ENCODE assay signal across 17 mouse cellular contexts in genomic region chr9:63257739-63258138, GRCm38 (mm10).
"Had no signal": no experiment of that assay in that cellular context is flagged by ENCODE, and none has a peak within 500 bp of the region (broad histone marks: within the 10 kb centered on the region; RNA-seq: fewer than 3 reads in every experiment).

No protein-coding gene starts in this region.

- H3K9me3 ChIP-seq: lung, embryonic 15.5 days; megakaryocyte, embryonic 14.5 days; midbrain, embryonic 13.5 days; midbrain, embryonic 15.5 days; neural tube, embryonic 12.5 days; stomach, embryonic 15.5 days had no signal

- H3K27me3 ChIP-seq: lung, embryonic 15.5 days; megakaryocyte, embryonic 14.5 days; midbrain, embryonic 15.5 days; neural tube, embryonic 12.5 days; stomach, embryonic 15.5 days had no signal

- H3K4me2 ChIP-seq: lung, embryonic 15.5 days; midbrain, embryonic 11.5 days; midbrain, embryonic 13.5 days; midbrain, embryonic 15.5 days; neural tube, embryonic 12.5 days; stomach, embryonic 15.5 days had no signal

- ATAC-seq: lung, postnatal 0 days; midbrain, embryonic 13.5 days; midbrain, embryonic 15.5 days had no signal

- H3K36me3 ChIP-seq: midbrain, embryonic 15.5 days; stomach, embryonic 15.5 days had no signal

- DNase-seq: lung, adult 2 months; lung, postnatal 14 days; lung, postnatal 36 days; right cerebral cortex, postnatal 14 days; thymus, adult 2 months; thymus, postnatal 25 days; thymus, postnatal 4 days had no signal

- H3K4me3 ChIP-seq: lung, embryonic 15.5 days; megakaryocyte, embryonic 14.5 days; midbrain, embryonic 13.5 days; midbrain, embryonic 15.5 days; neural tube, embryonic 12.5 days; stomach, embryonic 15.5 days had no signal

- H3K9ac ChIP-seq: lung, embryonic 15.5 days; midbrain, embryonic 13.5 days; midbrain, embryonic 15.5 days; neural tube, embryonic 12.5 days; stomach, embryonic 15.5 days had no signal

- H3K27ac ChIP-seq: lung, embryonic 15.5 days; macrophage; midbrain, embryonic 13.5 days; midbrain, embryonic 15.5 days; neural tube, embryonic 12.5 days; stomach, embryonic 15.5 days; stomach, postnatal 0 days had no signal
